Mouse (Mus musculus): ENCODE results near the gene Miga2. TPM values are rescaled to one million over a fixed set of nuclear protein-coding genes. Genes with fewer than 3 reads are reported as not detected.
"Not testable (repeated sequence)": the region's sequence is repeated elsewhere in the genome, so short reads cannot be mapped to it uniquely, and the experiment has no call there.

The Miga2 gene
- polyA plus RNA-seq, 1 experiment = 66.9 TPM

DNA sequence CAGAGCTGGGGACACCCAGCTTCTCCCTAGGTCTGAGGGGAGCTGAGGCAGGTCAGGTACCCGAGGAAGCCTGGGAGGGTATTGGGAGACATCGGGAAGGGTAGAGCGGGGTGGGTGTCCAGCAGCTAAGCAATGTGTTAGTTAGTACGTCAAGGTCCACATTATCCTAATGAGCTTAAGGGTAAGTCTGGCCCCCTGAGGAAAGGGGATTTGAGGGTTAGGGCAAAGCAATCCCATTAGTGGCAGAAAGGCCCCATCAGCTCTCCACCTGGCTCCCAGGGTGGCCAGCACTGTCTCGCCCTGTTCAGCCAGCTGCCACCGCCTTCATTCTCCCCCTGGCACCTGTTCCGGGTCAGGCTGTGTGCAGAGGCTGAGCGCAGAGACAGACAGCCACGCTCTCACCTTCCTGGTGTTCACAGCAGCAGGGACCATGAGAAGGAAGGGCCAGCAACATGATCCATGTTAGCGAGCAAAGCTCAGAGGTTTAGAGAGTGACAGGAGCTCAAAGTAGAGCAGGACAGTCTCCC is 34.0 kb downstream of the Miga2 start:
- DNase-seq (ENCODE audit: low read depth) = no peak

DNA sequence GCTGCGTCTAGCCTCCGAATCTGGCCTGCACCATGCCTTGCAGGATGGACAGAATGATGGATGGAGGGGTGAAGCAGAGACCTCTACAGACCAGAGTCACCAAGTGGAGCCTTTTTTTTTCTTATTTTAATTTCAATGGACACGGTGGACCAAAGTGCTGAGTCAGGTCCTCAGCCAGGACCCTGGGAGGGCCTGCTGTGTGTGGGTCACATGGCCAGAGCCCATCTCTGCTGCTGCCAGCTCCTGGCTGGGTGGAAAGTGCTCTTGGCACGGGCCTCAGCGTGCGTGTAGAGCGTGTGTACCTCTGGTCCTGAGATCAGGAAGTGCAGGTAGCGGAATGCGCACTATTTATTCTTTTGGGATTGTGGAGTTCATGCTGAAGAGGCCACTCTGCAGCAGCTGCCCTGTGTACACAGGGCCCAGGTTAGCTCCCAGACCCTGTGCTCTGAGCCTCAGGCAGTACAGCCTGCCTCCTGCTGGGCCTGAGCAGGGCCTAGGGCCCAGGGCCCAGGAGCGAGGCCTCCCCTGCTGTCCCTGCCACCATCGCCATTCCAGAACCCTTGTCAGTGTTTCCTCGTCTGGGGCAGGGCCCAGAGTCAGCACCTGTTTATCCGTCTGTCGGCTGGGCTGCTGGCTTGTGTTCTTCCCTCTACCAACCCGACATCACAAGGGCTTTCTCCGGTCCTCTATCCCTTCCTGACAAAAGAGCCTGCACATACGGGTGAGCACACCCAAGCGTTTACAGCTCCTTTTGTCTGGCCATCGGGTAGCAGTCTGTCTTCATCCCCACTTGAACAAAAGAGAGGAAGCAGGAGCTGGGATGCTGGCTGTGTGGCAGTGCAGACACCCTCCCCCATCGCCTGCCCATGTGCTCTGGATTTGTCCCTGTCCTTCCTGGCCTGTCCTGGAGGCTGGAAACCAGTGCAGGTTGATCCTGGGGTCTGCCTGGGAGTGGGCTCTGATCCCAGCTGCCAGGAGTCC is 35.4 kb downstream of the Miga2 start:
- no peak for DNase-seq (ENCODE audit: low read depth)

DNA sequence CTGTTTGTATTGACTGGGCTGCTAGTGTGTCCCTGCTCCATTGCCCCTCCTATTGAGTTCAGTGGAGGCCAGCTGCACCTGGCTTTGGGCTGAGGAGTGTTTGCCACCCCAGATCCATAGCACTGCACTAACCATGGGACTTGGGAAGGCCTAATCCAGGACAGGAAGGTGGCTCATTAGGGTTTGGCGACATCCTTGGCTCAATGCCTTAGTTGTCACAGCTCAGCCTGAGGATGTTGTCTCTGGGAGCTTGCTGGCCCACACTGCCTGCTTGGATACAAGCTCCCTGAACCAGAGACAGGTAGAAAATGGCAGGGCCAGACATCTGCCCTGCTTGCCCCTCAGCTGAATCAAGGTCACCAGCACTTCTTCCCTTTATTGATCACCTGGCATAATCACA is 37.5 kb downstream of the Miga2 start:
- DNase-seq (ENCODE audit: low read depth) = no peak

DNA sequence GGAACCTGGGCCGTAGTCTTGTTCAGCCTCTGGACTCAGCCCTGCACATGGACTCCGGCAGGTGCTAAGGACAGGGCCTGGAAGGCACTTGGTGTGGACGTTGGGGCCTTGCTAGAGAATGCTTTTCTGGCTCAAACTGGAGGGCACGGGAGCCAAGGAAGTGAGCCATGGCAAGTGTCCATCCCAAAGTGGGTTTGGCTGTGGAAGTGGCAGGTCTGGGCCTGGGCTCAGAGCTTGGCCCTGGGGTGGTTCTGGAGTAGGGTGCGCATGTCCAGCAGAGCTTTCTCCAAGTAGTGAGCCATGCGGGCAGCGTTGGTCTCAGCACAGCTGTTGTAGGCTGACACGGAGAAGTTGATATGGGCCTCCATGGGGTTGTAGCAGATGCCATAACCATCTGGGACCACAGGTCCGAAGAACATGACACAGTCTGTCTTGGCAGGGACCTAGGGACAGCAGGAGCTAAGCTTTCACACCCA is 38.4 kb downstream of the Miga2 start:
- DNase-seq (ENCODE audit: low read depth) = no peak

DNA sequence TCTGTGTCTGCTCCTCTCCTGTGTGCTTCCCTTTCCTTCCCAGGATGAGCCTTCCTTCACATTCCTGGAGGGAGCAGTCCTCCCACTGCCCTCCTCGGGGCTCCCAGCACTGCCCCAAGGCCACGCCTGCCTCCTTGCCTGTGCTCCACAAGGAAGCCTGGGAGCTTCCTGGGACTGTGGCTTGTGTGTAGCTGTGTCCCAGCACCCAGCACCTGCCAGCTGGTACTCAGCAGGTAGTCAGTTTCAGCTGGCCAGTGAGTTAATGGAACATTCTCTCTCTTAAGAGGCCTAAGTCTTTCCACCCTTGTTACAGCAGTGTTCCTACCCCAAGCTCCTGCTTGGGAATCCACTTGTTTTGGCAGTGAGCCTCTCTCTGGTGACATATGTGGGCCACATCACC is 38.8 kb downstream of the Miga2 start:
- DNase-seq (ENCODE audit: low read depth) = no peak

DNA sequence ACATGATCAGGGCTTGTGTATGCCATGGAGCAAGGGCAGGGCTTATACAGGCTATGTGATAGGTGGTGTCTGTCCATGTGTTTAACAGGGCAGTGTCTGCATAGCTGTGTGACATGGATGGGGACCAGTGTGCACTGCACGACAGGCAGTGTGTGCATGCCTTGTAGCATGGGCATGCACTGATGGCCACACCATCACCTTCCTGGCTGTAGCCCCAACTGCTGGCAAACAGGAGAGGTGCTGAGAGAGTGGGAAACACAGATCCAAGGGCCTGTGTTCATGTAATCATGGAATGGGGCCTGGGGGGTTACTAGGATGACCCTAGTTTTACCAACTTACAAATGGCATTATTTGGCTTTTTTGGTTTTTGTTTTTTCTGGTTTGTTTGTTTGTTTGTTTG is 39.8 kb downstream of the Miga2 start:
- DNase-seq (ENCODE audit: low read depth) = no peak

DNA sequence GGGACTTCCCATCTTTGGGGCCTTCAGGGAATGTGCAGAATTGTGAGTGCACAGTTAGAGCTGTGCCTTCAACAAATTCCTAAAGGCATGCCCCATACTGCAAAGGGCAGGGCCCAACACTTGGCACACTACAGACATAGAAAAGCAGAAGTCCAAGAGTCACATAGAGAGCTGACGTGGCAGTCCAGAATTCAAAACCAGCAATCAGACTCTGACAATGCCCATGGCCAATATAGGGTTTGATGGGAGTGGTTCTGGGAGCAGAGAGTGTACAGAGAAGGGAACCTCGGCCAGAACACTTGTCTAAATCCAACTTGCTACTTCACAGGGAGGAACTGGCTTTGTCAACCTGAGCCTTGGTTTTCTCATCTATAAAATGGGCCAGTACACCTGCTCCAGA is 43.2 kb downstream of the Miga2 start:
- DNase-seq (ENCODE audit: low read depth) = no peak

DNA sequence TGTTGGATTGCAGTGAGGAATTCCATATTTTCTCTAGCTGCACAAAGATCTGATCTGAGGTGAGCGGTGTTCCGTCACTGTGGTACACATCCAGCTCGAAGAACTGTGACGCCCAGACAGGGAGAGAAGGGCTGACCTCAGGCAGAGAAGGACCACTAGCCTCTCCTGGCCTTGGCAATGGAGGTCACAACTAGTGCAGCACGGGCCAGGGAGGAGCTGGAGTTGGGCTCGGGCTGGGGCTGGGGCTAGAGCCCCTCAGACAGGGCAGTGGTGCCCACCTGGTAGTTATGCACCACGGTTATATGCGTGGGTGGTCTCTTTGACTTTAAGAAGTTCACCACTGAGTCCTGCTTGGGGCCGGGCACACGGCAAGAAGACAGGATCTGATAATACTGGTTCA is 43.7 kb downstream of the Miga2 start:
- no peak for DNase-seq (ENCODE audit: low read depth)

DNA sequence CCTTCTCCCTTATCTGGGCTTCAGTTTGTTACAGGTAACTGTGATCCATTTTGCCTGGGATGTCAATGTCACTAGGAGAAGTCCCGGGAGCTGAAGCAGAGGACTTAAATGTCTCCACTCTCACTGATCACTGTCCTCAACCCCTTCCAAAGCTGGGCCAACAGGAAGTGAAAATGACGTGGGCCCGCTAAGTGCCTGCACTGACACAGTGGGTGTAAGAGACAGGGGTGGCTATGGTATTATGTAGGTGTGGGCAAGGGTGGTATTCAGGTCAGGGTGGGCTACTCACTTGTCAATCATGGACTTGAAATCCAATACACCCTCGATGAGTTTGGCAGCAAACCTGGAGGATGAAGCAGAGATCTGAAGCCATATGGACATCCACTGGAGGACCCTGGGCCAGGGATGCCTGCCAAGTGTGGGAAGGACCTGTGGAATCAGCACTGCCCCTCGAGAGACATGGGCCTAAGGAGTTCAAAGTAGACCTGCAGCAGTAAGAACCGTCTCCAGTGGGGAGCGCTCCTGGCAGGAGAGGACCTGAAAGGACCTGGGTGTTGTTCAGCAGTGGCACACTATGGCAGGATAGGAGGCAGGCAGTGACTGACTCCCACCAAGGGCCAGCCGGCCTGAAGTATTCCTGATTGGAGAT is 44.5 kb downstream of the Miga2 start:
- no peak for DNase-seq (ENCODE audit: low read depth)

DNA sequence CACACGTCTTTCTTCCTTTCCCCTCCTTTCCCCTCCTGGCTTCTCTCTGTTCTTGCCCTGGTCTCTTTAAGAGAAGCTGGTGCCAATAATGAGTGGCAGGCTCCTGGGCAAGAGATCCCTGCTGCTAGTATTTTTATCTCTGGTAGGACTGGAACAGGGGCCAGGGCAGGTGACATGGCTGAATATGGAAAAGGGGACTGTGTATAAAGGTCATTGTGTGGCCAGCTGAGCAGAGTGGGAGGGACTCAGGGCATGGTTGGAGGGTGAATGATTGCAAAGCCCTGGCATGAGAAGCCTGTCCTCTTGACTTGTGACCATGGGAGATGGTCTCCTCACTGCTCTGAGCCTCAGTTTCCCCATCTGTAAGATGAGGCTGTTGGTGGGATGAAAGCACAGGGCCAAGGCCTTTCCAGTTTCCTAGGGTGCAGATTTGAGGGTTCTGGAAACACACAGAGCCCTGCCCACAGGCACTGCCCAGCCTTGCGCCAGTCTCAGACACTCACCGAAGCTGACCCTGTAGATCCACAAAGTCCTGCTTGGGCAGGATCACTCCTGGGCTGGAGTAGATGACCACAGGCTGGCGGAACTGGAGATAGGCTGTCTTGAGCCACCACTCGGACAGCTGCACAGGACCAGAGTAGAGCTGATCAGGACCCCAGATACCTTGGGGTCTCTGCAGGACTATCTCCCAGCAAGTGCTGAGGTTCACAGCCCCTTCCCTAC is 45.6 kb downstream of the Miga2 start:
- no peak for DNase-seq (ENCODE audit: low read depth)

DNA sequence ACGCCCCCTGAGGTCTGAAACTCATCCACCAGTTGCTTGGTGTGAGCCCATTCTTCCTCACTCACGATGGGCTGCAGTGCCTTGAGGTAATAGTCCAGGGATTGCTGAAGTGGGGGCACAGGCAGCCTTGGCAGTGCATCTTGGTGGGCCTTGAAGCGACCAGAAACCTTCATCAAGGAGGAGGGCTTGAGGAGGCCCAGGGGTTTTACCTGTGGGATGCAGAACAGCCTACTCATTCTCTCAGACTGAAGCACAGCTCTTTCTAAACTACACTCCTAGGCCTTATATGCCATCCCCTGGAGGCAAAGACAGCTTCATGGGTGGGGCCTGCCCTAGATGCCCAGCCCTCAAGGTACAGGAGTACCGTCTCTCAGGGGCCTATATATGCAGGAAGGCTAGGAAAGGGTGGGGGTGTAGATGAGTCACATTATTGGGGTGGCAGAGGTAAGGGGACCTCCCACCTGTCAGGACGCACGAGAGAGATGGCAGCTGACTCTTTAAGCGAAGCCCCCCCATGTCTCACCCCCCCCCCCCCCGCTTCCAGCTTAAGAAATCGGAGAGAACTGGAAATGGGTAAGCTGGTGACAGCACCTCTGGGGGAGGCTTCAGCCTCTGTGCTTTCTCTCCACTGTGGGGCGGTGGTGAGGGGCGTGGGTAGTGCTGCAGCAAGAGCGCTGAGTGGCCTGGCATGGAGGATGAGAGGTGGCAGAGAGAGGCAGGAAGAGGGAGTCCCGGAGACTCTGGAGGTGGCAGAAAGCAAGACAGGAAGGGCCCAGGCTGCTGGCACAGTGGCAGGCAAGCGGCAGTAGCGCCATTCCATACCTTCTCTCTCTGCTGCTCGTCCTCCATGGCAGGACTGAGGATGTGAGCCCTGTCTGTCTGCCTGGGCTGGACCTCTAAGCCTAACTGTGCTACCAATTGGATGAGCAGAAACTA is 49.3 kb downstream of the Miga2 start:
- no peak for DNase-seq (ENCODE audit: low read depth)

DNA sequence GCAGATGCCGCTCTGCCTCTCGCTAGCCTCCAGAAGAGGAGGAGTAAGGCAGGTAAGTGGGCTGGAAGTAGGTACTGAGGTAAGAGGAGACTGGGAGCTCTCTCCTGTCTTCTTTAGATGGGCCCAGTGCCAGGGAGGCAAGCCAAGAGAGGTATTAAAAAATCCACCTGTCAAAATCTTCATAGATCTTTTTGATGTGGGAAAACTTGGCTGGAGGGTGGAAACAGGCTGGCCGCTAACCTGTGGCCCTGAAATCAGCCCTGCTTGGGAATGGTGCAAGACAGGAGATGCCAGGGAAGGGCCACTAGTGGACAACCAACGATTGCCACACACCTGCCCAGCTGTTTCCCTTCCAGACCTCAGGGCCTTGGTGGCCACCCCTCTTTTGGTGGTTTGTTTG is 50.1 kb downstream of the Miga2 start:
- DNase-seq (ENCODE audit: low read depth) = no peak

DNA sequence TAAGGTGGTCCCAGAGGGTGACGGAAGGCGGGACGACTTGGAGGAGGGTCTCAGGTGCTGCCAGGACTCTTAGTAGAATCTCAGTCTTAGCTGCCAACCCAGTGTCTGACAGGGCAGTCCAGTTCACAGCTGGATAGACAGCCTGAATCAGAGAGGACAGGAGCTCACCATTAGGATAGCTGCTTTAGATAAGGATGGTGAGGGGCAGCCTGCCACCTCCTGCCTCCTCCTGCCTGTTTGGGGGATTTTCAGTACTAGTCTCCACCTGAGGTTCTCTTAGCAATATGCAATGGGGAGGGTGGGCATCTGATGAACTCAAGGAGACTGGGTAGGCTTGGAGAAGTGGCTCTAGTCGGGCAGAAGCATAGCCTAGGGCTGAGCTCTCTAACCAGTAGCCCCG is 50.6 kb downstream of the Miga2 start:
- no peak for DNase-seq (ENCODE audit: low read depth)

DNA sequence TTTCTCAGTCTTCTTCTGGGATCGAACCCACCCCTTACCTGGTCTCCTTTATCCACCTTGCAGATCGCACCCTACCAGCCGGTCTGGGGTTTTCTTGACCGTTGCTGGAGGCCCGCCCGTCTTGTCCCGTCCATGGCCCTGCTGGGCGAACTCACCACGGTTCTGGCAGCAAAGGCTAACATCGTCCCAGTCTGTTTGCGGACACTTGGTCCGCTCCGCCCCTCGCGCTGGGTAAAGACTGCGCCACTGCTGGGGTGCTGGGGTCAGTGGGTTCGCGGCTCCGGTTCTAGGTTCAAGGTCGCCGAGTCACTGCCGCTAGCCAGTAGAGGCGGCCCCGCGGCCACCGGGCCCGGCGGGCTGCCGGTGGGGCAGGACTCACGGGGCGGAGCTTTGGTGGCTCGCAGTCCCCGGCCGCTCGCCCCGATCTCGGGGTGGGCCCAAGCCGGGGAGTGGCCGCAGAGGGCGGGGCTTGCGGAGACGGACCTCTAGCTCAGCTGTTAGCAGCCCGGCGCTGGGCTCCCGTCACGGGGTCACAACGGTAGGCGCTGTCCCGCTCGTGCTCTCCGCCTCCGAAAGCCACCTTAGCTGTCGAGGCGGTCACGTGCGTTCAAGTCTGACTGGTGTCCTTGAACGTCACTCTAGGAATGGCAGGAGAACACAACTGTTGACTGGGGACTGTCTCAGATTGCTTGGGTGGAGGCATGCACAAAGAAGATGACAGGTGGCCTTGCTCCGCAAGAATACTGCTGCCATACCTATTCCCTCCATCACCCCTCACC is 51.3 kb downstream of the Miga2 start, which contains the start of gene Crat:
Crat (minus strand) TSS at position 657 of the 779 bp plus-strand sequence.
- no peak for DNase-seq (ENCODE audit: low read depth)

DNA sequence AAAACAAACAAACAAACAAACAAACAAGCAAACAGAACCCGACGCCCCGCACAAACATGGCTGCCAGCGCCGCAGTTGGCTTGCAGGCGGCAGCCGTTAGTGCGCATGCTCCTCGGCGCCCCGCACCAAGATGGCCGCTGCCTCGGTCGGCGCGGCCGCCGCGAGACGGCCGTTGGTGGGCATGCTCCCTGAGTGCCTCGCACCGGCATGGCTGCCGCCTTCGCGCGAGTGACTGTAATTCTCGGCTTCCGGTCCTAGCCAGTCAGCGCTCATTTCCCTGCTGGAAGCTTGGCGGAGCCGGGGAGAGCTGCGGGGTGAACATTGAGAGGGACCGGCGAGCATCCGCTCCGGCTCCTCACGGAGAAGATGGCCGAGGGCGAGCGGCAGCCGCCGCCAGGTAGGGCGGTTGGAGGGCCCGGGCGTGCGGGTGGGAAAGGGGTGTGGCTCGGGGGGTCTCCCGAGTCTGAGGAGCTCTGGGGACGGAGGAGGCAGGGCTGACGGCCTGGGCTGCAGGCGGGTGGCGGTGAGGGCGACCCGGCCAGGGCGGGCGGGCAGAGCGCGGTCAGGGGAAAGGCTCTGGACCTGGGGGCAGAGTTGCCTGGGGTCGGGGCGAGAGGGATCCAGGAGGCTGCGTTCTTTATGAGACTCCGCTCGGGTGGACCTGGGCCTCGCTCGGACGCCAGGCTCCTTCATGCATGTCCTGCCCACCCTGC is 52.1 kb downstream of the Miga2 start, which contains the start of gene Ptpa:
Ptpa (plus strand) TSS at position 104 of the 713 bp plus-strand sequence.
- DNase-seq (ENCODE audit: low read depth) = no peak

DNA sequence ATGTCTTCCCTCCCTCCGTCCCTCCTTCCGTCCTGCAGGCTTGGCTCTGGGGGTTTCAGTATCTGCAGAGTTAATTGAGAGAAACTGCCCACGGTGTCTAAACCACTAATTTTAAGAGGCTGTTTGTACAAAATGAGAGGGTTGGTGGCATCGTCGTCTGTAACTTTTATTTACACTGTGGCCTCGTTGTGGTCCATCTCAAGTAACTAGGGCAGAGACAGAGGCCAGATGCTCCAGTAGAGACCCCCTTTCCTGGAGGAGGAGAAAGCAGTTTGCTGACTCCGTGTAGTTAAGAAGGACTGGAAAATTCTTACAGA is 52.6 kb downstream of the Miga2 start:
- DNase-seq (ENCODE audit: low read depth) = no peak

DNA sequence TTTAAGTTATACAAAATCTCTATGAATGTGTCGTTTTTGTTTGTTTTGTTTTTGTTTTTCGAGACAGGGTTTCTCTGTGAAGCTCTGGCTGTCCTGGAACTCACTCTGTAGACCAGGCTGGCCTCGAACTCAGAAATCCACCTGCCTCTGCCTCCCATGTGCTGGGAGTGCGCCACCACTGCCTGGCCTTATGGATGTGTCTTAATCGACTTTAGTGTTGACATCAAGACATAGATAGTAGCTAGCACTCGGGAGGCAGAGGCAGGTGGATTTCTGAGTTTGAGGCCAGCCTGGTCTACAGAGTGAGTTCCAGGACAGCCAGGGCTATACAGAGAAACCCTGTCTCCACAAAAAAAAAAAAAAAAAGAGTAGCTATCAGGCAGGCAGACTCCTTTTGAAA is 53.1 kb downstream of the Miga2 start:
- DNase-seq (ENCODE audit: low read depth) = not testable (repeated sequence)

DNA sequence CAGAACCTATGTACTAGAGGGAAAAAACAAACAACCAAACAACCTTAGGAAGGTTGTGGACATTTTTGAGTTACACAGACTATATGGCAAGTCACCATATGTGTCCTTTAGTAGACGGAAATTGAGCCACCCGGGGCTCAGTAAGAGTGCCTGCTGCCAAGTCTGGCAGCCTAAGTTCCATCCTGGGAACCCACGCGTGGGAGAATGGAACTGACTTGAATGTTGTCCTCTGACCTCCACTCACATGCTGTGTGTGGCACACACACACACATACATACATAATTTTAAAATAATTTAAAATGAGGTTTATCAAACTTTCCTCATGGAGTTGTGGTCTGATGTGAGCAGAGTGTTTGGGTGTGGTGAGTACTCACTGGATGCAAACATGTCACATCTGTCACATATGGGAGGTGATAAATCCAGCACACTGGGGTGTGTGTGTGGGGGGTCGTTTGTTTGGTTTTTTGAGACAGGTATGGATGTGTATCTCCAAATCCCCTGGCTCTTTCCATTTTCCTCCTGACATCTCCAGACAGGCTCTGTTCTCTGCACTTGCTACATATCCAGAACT is 53.6 kb downstream of the Miga2 start:
- DNase-seq (ENCODE audit: low read depth) = no peak

DNA sequence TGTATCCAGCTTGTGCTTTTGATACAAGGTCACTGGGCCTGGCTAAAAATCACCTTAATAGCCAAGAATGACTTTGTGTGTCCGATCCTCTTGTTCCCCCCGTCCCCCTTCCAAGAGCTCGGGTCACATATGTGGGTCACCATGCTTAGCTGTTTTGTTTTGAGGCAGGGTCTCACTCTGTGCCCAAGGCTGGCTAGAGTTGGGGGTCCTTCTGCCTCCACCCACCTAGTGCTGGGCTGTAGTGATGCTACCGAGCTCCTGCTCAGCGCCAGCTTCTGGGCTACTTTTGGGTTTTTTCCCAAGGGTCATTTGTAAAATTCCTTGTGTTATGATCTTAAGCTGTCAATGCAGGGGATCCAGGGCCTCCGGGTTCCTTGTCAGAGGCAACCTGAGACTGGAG is 54.2 kb downstream of the Miga2 start:
- no peak for DNase-seq (ENCODE audit: low read depth)

All from gonadal fat pad, adult 2 months (tissue).